Mouse (Mus musculus): ENCODE results near the gene Snap47.

DNA sequence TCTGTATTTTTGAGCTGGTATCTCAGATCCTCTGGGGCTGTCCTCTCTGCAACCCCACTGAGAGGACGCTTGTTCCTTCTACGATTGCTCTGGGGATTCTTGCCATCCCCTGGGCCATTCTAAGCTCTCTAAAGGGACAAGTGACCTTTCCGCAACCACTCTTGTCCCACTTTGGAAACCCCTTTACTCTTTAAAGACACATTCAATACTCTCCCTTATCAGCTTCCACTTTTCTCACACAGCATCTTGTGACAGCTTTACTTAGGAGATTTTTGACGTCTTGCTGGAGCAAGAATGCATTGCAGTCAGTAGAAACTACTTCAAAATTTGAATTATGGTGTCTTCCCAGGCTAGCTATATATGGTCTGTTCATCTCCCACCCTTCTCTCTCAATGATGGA, at the start of gene Snap47:
- TF ChIP-seq TAL1 (IDR thresholded peaks at IDR 0.05; ENCODE audit: low read length) (no peak), GATA1 (IDR thresholded peaks at IDR 0.05; ENCODE audit: low read length) (no peak)
